Mouse (Mus musculus) heart, adult 2 months (tissue): ENCODE data around the gene Gpr180.

Source experiments
- EP300 ChIP-seq: fragments of 200-500 bp; IDR thresholded peaks from 2 replicates; pipeline ENCODE4 v1.6.1; 2011; ENCODE audit warnings: low read depth, low read length, control low read depth; ENCODE audit not compliant: insufficient read depth
- POLR2A ChIP-seq: fragments of 200-500 bp; IDR thresholded peaks from 2 replicates; pipeline ENCODE4 v1.6.1; 2011; ENCODE audit warnings: mild to moderate bottlenecking, low read depth, low read length, control low read depth; ENCODE audit not compliant: insufficient read depth

DNA sequence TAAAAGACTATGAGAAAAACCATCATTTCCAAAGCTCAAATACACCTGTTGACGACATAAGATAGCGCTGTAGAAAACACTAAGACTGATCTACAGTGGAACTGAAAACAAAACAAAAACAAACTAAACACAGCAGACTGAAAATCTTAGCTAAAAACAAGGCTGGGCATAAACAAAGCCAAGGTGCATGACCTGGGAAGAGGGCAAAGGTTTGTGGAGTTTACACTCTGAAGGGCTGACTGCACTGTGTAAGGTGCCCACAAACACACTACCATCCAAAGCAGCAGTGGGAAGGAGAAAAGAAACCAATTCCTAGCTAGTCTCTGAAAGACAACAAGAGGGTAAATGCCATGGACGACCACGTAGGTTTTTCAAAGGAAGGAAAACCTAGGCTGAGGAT lies 12.2 kb upstream of the Gpr180 start:
- TF ChIP-seq EP300 (no peak), POLR2A (no peak)
